Mouse (Mus musculus) layer of hippocampus, adult 8-10 months (tissue): Measurements from ENCODE around the gene Nat14. TPM values are rescaled to one million over a fixed set of nuclear protein-coding genes. Genes with fewer than 3 reads are reported as not detected.
A peak's percentile ranks its signal among the peaks of the same experiment; 100 is the strongest.

ENCODE experiments used
- DNase-seq, 2 experiments: peaks; one replicate each; pipeline ENCODE4 v3.0.0; 2022; ENCODE audit warnings: low spot score in 2 of 2
- total RNA-seq, 4 experiments: library from RNA; stranded (reverse); gene quantifications; 2 replicates each; pipeline ENCODE4 v1.2.4; 2022

Nat14 gene
- total RNA-seq, 4 experiments from 2014 or later: 89.9 to 111 (median 102) TPM

DNA sequence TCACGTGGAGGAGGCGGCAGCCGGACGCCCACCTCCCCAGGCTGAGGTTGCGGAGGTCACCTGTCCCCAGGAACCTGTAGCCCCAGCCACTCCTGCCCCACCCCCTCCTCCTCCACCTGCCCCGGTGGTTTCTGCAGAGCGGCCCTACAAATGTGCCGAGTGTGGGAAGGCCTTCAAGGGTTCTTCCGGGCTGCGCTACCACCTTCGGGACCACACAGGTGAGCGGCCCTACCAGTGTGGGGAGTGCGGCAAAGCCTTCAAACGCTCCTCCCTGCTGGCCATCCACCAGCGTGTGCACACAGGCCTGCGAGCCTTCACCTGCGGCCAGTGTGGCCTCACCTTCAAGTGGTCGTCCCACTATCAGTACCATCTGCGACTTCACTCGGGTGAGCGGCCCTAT lies 1.9 kb upstream of the Nat14 start:
- no peak for DNase-seq

DNA sequence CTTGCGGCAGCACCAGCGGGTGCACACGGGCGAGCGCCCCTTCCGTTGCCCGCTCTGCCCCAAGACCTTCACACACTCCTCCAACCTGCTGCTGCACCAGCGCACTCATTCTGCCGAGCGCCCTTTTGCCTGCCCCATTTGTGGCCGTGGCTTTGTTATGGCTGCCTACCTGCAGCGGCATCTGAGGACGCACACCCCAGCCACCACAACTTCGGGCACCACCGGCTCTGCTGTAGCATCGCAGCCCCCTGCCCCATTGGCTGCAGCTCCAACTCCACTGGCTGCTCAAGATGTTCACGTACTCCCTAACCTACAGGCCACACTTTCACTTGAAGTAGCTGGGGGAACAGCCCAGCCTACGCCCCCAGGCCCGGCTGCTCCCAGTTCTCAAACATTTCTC lies 1.3 kb upstream of the Nat14 start:
- no peak for DNase-seq

DNA sequence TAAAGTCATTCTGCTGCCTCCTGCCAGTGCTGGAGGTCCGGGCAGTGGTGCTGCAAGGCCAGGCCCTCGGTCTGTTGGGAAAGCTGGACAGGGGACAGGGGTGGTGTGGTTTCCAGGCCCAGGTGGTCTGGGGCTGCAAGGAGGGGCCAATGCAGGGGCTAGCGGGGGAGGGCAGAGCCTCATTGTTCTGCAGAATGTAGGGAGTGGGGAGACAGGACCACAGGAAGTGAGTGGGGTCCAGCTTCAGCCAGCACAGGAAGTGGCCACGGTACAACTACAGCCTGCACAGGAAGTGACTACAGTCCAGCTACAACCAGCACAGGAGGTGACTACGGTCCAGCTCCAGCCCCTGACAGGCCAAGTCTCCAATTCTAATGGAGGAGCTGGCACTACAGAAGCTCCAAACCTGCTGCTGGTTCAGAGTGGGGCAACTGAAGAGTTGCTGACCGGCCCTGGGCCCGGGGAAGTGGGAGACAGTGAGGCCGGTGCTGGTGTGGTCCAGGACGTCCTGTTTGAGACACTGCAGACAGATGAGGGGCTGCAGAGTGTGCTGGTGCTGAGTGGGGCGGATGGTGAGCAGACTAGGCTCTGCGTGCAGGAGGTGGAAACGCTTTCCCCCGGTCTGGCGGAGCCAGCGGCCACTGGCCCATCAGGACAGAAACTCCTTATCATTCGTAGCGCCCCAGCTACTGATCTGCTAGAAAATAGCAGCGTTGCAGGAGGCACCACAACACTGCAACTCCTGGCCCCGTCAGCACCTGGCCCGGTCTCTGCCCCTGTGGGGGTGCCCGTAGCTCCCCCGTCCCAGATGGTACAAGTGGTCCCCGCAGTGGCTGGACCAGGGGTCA lies 628 bp upstream of the Nat14 start:
- DNase-seq: no peak

- DNase-seq: peak; percentile 89 to 92
Observed at GRCm38 (mm10) chr7:4922508-4922907, 680 bp downstream of the Nat14 start.

GRCm38 (mm10) chr7:4922931-4923565 lies 1.2 kb downstream of the Nat14 start:
- DNase-seq: peak; percentile 74 to 79

DNA sequence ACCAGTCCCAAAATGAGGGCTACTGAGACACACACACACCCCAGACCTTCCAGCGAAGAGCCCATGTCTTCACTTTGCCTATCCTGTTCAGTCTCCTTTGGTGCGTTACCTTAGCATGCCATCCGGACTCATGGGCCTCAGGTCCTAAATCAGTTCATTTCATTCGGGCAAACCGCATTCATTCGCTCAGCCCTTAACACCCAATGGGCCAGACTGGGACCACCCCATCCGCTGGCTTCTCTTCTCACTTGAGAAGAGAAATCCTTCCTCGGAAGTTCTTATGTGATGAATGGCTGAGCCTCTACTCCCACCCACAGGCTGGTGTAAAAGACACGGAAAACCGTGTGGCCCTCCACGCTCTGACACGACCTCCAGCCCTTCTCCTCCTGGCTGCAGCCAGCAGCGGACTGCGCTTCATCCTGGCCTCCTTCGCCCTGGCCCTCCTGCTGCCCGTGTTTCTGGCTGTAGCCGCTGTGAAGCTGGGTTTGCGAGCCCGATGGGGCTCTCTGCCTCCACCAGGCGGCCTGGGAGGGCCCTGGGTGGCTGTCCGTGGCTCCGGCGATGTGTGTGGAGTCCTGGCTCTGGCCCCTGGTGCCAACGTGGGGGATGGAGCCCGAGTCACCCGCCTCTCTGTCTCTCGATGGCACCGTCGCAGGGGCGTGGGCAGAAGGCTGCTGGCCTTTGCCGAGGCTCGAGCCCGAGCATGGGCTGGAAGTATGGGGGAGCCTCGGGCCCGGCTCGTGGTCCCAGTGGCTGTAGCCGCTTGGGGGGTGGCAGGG lies 1.9 kb downstream of the Nat14 start:
- DNase-seq: peak in 1 of 2 experiments; percentile 60

DNA sequence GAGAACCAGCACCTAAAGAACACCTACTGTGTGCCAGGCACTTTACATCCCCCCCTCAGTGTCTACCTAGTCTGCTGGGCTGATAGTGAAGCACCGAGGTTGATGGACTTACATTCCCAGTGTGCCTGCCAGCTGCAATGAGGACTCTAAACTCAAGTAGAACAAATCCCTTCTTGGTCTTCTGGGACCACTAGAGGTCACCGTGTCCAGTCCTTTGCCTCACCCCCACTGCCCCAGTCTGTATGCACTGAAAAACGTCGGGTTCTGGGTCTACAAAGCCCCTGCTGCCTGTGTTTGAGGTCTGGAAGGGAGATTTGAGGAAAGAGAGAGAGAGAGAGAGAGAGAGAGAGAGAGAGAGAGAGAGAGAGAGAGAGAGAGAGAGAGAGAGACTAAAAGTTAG lies 2.7 kb downstream of the Nat14 start:
- DNase-seq: no peak

GRCm38 (mm10) chr7:4924891-4925301 lies 3.1 kb downstream of the Nat14 start:
- no peak for DNase-seq

DNA sequence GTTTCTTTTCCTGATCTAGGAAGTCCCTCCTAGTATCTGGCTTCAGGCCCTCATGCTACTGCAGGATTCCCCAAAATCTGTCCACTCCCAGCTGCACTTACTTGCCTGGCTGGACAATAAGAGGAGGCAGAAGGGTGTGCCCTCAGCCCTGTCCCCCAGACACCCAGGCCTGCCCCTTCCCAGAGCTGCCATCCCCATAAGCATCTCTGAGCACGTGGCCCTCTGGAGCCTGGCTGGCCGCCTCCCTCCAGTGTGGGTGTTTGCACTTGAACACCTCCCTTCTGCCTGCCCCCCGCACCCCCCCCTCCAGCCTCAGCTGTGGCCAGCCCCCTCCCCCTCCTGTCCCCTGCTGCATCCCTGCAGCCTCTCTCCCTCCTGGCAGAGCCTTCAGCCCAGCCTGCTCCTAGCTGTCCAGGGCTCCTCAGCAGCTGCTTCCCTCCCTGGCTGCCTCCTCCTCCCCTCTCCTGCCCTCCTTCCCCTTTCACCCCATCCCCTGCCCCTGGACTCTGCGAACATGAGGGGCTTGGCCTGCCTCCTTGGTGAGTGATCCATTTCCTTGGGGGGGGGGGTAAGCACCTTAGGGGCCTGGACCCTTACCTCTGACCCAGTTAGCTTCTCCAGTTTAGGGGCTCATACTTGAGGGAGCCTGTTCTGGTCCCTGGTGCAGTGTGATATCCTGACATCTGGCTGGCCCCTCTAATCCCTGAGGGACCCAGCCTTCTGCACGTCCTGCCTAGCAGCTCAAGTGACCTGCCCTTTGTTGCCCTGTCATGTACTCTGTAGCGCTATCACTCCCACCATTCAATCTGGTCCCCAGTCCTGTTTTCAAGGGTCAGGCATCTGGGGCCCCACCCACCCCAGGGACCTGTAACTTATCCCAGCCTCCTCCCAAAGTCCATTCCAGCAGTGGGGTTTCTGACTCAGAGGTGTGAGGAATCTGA lies 3.9 kb downstream of the Nat14 start, which contains the start of gene Ssc5d:
TSS of gene Ssc5d (plus strand) at position 345 of the 941 bp plus-strand sequence.
- no peak for DNase-seq

DNA sequence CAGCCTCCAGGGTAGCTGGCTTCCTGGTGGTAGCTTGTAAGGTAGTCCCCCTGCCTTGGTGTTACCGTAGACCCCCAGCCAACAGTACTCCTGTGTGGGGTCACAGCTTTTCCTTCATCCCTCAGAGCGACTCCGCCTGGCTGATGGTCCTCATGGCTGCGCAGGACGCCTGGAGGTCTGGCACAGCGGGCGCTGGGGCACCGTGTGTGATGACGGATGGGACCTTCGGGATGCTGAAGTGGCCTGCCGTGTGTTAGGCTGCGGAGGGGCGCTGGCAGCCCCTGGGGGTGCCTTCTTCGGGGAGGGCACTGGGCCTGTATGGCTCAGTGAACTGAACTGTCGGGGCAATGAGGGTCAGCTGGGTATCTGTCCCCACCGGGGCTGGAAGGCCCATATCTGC lies 5.0 kb downstream of the Nat14 start:
- DNase-seq: no peak

DNA sequence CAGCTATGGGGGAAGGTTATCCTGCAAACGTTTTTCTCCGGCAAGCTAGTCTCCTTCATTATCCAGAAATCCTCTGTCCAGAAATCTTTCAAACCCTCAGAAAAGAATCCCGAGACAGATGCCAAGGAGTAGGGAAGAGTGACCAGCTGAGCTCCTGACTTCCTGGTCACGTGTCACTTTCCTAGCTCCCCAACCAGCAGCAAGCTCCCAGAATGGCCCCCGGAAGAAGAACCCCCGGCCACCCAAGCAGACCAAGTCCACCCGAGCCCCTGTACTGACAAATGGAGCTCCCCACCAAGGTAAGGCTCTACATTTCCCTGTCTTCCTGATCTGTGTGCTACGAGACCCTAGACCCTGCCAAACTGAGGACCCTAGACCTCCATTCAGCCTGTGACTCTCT lies 5.9 kb downstream of the Nat14 start:
- DNase-seq: no peak

GRCm38 (mm10) chr7:4928323-4928722 lies 6.5 kb downstream of the Nat14 start:
- no peak for DNase-seq

DNA sequence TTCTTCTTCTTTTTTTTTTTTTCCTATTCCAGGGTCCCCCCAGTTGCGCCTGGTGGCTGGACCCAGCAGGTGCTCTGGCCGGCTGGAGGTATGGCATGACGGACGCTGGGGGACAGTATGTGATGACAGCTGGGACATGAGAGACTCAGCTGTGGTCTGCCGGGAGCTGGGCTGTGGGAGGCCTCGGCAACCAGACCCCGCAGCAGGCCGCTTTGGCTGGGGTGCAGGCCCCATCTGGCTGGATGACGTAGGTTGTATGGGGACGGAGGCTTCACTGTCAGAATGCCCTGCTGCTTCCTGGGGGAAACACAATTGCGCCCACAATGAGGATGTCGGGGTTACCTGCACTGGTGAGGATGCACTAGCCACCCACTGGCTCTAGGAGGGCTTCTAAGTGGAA lies 11.3 kb downstream of the Nat14 start:
- no peak for DNase-seq

DNA sequence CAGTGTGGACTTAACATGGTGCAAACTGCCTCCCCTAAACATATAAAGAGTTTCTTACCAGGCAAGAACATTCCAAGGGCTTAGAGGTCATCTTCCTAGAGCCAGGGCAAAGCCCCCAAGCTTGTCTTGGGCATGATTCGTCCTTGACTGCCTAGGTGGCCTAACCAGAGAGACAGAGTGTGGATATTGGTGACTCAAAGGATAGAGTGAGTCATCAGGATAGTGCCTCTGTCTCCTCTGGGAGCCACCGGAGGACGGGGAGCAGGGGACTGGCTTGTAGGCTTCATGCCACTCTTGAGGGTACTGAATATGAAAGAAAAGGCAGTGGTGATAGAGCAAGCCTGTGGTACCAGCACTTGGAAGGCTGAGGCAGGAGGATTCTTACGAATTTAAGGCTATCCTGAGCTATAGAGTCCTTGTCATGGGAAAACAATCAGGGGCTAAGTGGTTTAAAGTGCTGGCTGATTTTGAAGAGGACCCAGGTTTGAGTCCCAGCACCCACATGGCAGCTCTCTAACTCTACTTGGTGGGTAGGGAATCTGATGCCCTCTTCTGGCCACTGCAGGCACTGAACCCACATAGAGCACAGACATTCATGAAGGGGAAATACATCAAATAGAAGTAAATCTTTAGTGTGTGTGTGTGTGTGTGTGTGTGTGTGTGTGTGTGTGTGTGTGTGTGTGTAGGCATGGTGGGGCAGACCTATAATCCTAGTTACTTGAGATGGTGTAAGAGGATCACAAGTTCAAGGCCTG lies 12.5 kb downstream of the Nat14 start:
- no peak for DNase-seq

DNA sequence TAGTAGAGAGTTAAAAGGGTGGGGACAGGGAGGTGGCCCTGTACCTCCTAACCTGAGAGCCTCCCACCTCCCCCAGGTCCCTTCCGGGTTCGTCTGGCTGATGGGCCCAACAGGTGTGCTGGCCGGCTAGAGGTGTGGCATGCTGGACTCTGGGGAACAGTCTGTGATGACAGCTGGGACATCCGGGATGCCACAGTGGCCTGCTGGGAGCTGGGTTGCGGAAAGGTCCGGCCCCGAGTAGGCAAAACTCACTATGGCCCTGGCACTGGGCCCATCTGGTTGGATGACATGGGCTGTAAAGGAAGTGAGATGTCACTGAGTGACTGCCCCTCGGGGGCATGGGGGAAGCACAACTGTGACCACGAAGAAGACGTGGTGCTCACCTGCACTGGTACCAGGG lies 15.0 kb downstream of the Nat14 start:
- no peak for DNase-seq

- DNase-seq: no peak
Observed at GRCm38 (mm10) chr7:4937392-4937791, 15.6 kb downstream of the Nat14 start.

- DNase-seq: peak in 1 of 2 experiments; percentile 55
Observed at GRCm38 (mm10) chr7:4938456-4938855, 16.6 kb downstream of the Nat14 start.

DNA sequence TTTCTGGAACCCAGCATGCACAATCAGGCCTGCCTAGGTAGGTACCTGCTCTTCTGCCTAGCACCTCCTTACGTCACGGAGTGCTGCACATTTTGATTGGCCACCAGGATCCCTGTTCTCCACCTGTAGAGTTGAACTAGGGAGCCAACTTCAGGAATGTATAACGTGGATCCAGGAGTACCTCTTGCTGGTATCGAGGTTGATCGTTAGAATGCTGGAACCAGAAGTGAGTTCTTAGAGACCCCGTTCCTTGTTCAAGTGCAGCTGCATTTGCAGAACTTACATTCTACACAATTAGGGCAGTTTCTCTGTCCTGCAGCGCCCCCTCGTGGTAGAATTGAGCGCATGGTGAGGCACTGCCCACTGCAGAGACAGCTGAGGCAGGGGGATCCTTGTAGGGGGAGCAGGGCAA lies 18.2 kb downstream of the Nat14 start:
- peak in 1 of 2 experiments; percentile 84 for DNase-seq

- no peak for DNase-seq
Observed at GRCm38 (mm10) chr7:4942673-4943072, 20.8 kb downstream of the Nat14 start.

DNA sequence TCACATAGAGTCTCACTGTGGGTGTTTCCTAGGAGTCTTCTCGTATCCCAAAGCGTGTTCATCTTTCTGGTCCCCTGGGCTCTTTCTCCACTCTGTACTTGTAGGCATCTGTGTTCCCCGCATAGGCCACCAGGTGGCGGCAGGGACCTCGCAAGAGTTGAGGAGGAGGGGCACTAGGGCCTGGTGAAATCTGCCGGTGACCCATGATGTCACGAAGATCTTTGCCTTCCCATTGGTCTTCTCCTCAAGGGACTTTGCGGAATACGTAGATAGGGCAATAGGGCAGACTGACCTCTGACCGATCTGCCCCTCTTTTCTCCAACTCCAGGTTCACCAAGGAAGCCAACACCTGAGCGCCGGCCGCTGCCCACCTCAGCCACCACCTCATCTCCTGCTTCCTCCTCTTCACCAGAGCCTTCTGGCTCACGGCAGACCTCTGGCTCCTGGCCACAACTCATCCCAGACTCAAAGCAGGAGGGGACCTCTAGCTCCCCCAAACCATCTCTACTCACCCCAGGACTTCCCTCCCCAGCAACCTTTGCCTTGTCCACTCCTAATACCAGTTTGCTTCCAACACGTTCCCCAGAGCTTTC lies 21.5 kb downstream of the Nat14 start:
- DNase-seq: peak; percentile 93 to 97
